Mouse (Mus musculus) bone marrow macrophage, adult 2 months (primary cell): Measurements from ENCODE around the gene Art2b. TPM values are rescaled to one million over a fixed set of nuclear protein-coding genes. Genes with fewer than 3 reads are reported as not detected.

Experiments
- H3K27ac ChIP-seq: 2 replicates; pipeline ENCODE4 v1.5.1; 2012; ENCODE audit warnings: low read depth, low read length; ENCODE audit not compliant: insufficient read depth
- H3K4me1 ChIP-seq: 2 replicates; pipeline ENCODE4 v1.6.1; 2012; ENCODE audit warnings: low read length; ENCODE audit not compliant: control insufficient read depth, insufficient read depth
- H3K4me3 ChIP-seq: 2 replicates; pipeline ENCODE4 v1.5.1; 2012; ENCODE audit warnings: mild to moderate bottlenecking, low read length, moderate library complexity; ENCODE audit not compliant: insufficient read depth
- CTCF ChIP-seq: IDR thresholded peaks from 2 replicates; pipeline ENCODE4 v1.5.1; 2012; ENCODE audit warnings: low read depth, mild to moderate bottlenecking, low read length, moderate library complexity
- POLR2A ChIP-seq: IDR thresholded peaks from 2 replicates; pipeline ENCODE4 v1.6.1; 2012; ENCODE audit warnings: mild to moderate bottlenecking, low read depth, low read length, borderline replicate concordance
- polyA plus RNA-seq: library from polyadenylated mRNA; stranded (reverse); fragments of >200 nt; gene quantifications from 2 replicates; pipeline ENCODE4 v1.2.4, GENCODE M21; 2012; ENCODE audit not compliant: missing spikeins, insufficient read depth, insufficient read length

Gene Art2b
- polyA plus RNA-seq, 1 experiment, result not detected

GRCm38 (mm10) chr7:101538141-101538933, 47.1 kb downstream of the Art2b start:
- Histone ChIP-seq H3K4me1 (peaks cover 16% of the 10 kb centered on the region), H3K4me3 (peak overlapping the region; percentile 48), H3K27ac (peak overlapping the region; percentile 22)
- TF ChIP-seq POLR2A (no peak), CTCF (no peak)

- TF ChIP-seq CTCF (no peak), POLR2A (no peak)
- peak overlapping the region; percentile 48 for H3K4me3 ChIP-seq
- H3K27ac ChIP-seq, result peak overlapping the region; percentile 22
- H3K4me1 ChIP-seq, result peaks cover 16% of the 10 kb centered on the region
Observed at GRCm38 (mm10) chr7:101537541-101537940, 47.9 kb downstream of the Art2b start.

- TF ChIP-seq CTCF (no peak), POLR2A (no peak)
- H3K4me3 ChIP-seq, result no peak overlapping the region
Observed at GRCm38 (mm10) chr7:101535517-101535916, 49.9 kb downstream of the Art2b start.

GRCm38 (mm10) chr7:101535102-101535501, 50.3 kb downstream of the Art2b start:
- H3K27ac ChIP-seq, result no peak overlapping the region
- H3K4me3 ChIP-seq, result no peak overlapping the region
- H3K4me1 ChIP-seq, result peaks cover 9% of the 10 kb centered on the region
- TF ChIP-seq POLR2A, result no peak
- TF ChIP-seq CTCF, result no peak

More at GRCm38 (mm10) chr7:101535517-101535916, 49.9 kb downstream of the Art2b start:
- Histone ChIP-seq H3K4me1 (peaks cover 11% of the 10 kb centered on the region), H3K27ac (no peak overlapping the region)

GRCm38 (mm10) chr7:101534428-101534827, 51.0 kb downstream of the Art2b start:
- H3K4me3 ChIP-seq, result no peak overlapping the region
- H3K4me1 ChIP-seq, result peaks cover 9% of the 10 kb centered on the region
- TF ChIP-seq POLR2A (no peak), CTCF (no peak)
- H3K27ac ChIP-seq, result no peak overlapping the region

Other genes with a start within 250 kb of the Art2b start
- 326 and 363 TPM in 2 replicates for gene Arap1, start 237.5 kb downstream of the Art2b start, polyA plus RNA-seq
- 8.7 and 11.2 TPM in 2 replicates for gene Gm45837, start 174.7 kb downstream of the Art2b start, polyA plus RNA-seq
- 2.6 and 3.5 TPM in 2 replicates for gene Pde2a, start 163.9 kb downstream of the Art2b start, polyA plus RNA-seq
- gene Clpb, start 78.0 kb upstream of the Art2b start, polyA plus RNA-seq, result 9.7 and 13.6 TPM in 2 replicates
- not detected in 2 replicates for gene Phox2a, start 232.7 kb upstream of the Art2b start, polyA plus RNA-seq